Comparison of ENCODE assay signal across 9 mouse cellular contexts in the genomic region with DNA sequence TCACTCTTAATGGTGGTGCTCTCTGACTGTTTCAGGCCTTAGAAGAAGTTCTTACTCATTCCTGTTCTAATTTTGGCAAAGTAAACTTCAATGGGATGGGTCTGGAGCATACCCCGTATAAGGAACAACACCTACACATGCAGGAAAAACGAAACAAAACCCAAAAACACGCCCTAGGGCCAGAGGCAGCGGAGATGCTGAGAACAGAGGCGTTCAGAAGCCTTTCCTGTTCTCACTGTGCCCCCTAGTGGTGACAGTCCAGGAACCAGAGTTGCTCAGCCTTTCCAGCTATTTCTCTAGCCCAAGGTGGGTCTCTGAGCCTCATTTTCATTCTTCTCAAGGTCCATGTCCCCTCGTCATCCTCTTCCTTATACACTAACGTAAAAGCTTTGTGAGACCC. TPM values are rescaled to one million over a fixed set of nuclear protein-coding genes. Genes with fewer than 3 reads are reported as not detected.
DNase-seq lines count a peak whose midpoint lies in the region; ATAC-seq and TF ChIP-seq lines count a peak whose summit lies in the region.
"Had no signal": no experiment of that assay in that cellular context is flagged by ENCODE, and none has a peak within 500 bp of the region (broad histone marks: within the 10 kb centered on the region; RNA-seq: fewer than 3 reads in every experiment).

No protein-coding gene starts in this region.

- no peak overlapping the region for H3K4me3 ChIP-seq in liver, embryonic 14.5 days (ENCODE audit: insufficient read depth in 1 of 2, low read depth in 2 of 2, low read length in 2 of 2)
- H3K4me3 ChIP-seq in neural tube, embryonic 14.5 days (ENCODE audit: low read depth, low read length), result no peak overlapping the region
- H3K4me3 ChIP-seq: heart, embryonic 15.5 days had no signal

- H3K36me3 ChIP-seq in liver, embryonic 14.5 days (replicated peaks; ENCODE audit: control insufficient read depth, insufficient read depth, low read depth), result no peaks in the 10 kb centered on the region
- H3K36me3 ChIP-seq in neural tube, embryonic 14.5 days (ENCODE audit: control insufficient read depth, insufficient read depth, low read length), result peaks cover 12% of the 10 kb centered on the region; the same call in 1 of the 2 replicates
- H3K36me3 ChIP-seq: heart, embryonic 15.5 days had no signal

- H3K9me3 ChIP-seq in liver, embryonic 14.5 days (ENCODE audit: control insufficient read depth, low read length), result no peaks in the 10 kb centered on the region
- no peaks in the 10 kb centered on the region for H3K9me3 ChIP-seq in neural tube, embryonic 14.5 days (ENCODE audit: control insufficient read depth, low read length)
- H3K9me3 ChIP-seq: heart, embryonic 15.5 days had no signal

- TF ChIP-seq EP300 in liver, embryonic 14.5 days (IDR thresholded peaks at IDR 0.05; ENCODE audit: low read depth), result no peak

- DNase-seq in CD4-positive, CD25-positive, alpha-beta regulatory T cell, adult 2 months (ENCODE audit: low read depth, low spot score), result peak; percentile 72
- DNase-seq in adrenal gland, adult 18-20 months (ENCODE audit: low spot score in 2 of 2), result peak; percentile 69 to 83
- DNase-seq in embryo, embryonic 10 days (ENCODE audit: low spot score), result peak; percentile 91
- DNase-seq in kidney, postnatal 36 days, result peak; percentile 39 to 85
- DNase-seq in liver, embryonic 14.5 days (ENCODE audit: low read depth in 3 of 3, low spot score in 3 of 3), result peak; percentile 25 to 28 (median 27)
- peak; percentile 13 to 17 for DNase-seq in thymus, adult 18-20 months

- no peaks in the 10 kb centered on the region for H3K27me3 ChIP-seq in liver, embryonic 14.5 days (ENCODE audit: control insufficient read depth, insufficient read depth, low read length)
- no peaks in the 10 kb centered on the region for H3K27me3 ChIP-seq in neural tube, embryonic 14.5 days (ENCODE audit: control insufficient read depth, insufficient read depth, low read length)

- no peaks in the 10 kb centered on the region for H3K4me1 ChIP-seq in liver, embryonic 14.5 days (replicated peaks; ENCODE audit: control insufficient read depth in 2 of 2, insufficient read depth in 2 of 2, low read length in 1 of 2)
- H3K4me1 ChIP-seq in neural tube, embryonic 14.5 days (ENCODE audit: control insufficient read depth, insufficient read depth, low read length), result no peaks in the 10 kb centered on the region
- H3K4me1 ChIP-seq: heart, embryonic 15.5 days had no signal

- H3K27ac ChIP-seq in liver, embryonic 14.5 days, result no peak overlapping the region
- H3K27ac ChIP-seq in neural tube, embryonic 14.5 days (ENCODE audit: low read depth, low read length), result no peak overlapping the region
- H3K27ac ChIP-seq: heart, embryonic 15.5 days had no signal

- no peak overlapping the region for H3K4me2 ChIP-seq in liver, embryonic 14.5 days (ENCODE audit: low read depth)
- no peak overlapping the region for H3K4me2 ChIP-seq in neural tube, embryonic 14.5 days (ENCODE audit: low read depth, low read length)
- H3K4me2 ChIP-seq: heart, embryonic 15.5 days had no signal

- WGBS in liver, embryonic 14.5 days (ENCODE audit: insufficient replicate concordance), result 13% methylated on average over 7 of the region's 7 CpGs
- WGBS in neural tube, embryonic 14.5 days, result 30% methylated on average over 7 of the region's 7 CpGs

- ATAC-seq in granulocyte monocyte progenitor cell, adult 5-6 weeks (replicated peaks; ENCODE audit: poor library complexity, severe bottlenecking), result peak; percentile 59
- no peak for ATAC-seq in liver, embryonic 14.5 days (ENCODE audit: insufficient read depth)
- peak; percentile 88 for ATAC-seq in neural tube, embryonic 14.5 days (ENCODE audit: low read depth)

- TF ChIP-seq CTCF in liver, embryonic 14.5 days (IDR thresholded peaks at IDR 0.05; ENCODE audit: low read depth), result peak; percentile 88

- no peak overlapping the region for H3K9ac ChIP-seq in liver, embryonic 14.5 days (replicated peaks)
- H3K9ac ChIP-seq in neural tube, embryonic 14.5 days (replicated peaks; ENCODE audit: low read depth, low read length), result no peak overlapping the region
- H3K9ac ChIP-seq: heart, embryonic 15.5 days had no signal

RNA-seq across cellular contexts. Expression of a gene that starts 25.1 kb away (rescaled TPM):
- 1,000 to 10,000 TPM in 1 of 2 experiments, 100 to 1,000 TPM in 1; 563 to 1,005 TPM for total RNA-seq in adrenal gland, adult 18-20 months (2021)
- total RNA-seq in granulocyte monocyte progenitor cell, adult 5-6 weeks (2014; fragmentation: Nextera tagmentation), result not detected in 2 replicates
- not detected in 2 replicates for total RNA-seq in granulocyte monocyte progenitor cell, adult 5-6 weeks (2017)
- not detected in 2 replicates for polyA plus RNA-seq in liver, embryonic 14.5 days (2012; rRNA removed)
- polyA plus RNA-seq in liver, embryonic 14.5 days (2014; fragmentation: Nextera tagmentation; extraction: Ambion mirVana), result not detected in 2 replicates
- not detected in 2 replicates for polyA plus RNA-seq in neural tube, embryonic 14.5 days (2014; fragmentation: Nextera tagmentation; extraction: Ambion mirVana)
- polyA plus RNA-seq: heart, embryonic 15.5 days had no signal

Comparison
In these comparisons a context has a peak if more than half of its experiments do, and no peak if none do; other contexts are left out.
1. DNase-seq: peak in every context shown above with its lines; median percentile 91 in embryo, embryonic 10 days; 76 in adrenal gland, adult 18-20 months; 72 in CD4-positive, CD25-positive, alpha-beta regulatory T cell, adult 2 months; 62 in kidney, postnatal 36 days; 27 in liver, embryonic 14.5 days; 15 in thymus, adult 18-20 months.
2. RNA of a gene that starts 25.1 kb away (total RNA-seq): 563 to 1,005 TPM in adrenal gland, adult 18-20 months; not detected in granulocyte monocyte progenitor cell, adult 5-6 weeks; every median in the first group is over 100 times any median in the second.